Mouse (Mus musculus) c-Kit-negative CD71-positive TER-119-positive erythroid progenitor cells, embryonic 14.5 days (primary cell): ENCODE measurements around the gene Gm37240.
"Not testable (repeated sequence)": the region's sequence is repeated elsewhere in the genome, so short reads cannot be mapped to it uniquely, and the experiment has no call there.

Source experiments
- DNase-seq: peaks from one replicate; pipeline ENCODE4 v3.0.0-alpha.2; 2013; ENCODE audit warnings: low read depth, low spot score

Gene Gm37240

GRCm38 (mm10) chr3:84681699-84682098, 1205.6 kb downstream of the Gm37240 start:
- DNase-seq = no peak

GRCm38 (mm10) chr3:84680062-84680461, 1207.3 kb downstream of the Gm37240 start:
- DNase-seq = no peak

DNA sequence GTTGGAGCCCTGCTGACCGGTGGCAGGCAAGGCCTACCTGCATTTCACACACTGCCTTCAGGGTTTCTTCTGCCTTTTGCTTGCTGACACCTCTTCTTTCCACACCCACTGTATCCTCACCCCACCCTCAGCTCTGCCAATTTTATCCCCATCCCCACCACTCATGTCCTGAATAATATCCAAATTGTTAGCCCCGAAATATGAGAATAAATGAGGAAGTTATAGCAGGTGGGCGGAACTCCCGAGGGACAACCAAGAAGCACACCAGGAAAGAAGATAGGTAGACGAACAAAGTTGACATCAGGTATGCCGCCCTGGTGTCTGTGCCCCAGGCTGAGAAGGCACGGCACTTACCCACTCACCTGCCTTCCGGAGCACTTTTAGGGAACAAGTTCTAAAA, 1207.8 kb downstream of the Gm37240 start:
- no peak for DNase-seq

DNA sequence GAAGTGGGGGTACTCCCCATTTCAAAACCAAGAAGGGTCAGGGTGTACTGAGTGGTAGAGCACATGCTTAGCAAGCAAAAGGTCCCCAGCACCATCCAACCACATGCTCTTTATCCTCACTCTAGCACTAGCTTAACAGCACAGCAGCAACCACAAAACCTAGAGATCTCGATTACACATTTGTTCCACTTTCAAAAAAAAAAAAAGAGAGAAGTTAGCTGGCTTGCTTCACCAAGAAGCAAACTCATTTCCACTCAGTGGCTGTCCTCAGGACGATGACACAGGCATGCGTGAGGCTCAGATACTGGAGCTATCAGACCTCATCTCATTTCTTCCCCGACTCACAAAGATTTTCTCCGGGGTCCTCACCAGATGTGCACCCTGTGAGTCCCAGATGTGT, 1208.4 kb downstream of the Gm37240 start:
- DNase-seq = no peak

DNA sequence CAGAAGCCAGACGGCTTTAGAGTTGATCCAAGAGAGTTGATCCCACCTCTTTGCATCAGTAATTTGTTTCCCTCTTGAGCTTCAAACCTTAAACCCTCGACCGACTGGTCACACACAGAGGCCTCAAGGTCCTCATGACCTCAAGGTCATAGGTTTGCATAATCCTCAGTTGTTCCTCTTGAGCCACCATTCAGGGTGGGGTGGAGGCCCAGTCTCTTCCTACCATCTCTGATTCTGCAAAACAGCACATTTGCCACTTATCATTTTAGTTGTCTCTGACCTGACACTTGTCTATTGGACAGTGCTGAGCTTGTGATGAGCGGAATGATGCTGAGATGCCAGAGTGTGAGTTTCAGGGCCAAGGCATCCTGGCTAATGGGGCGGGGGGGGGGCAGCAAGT, 1211.6 kb downstream of the Gm37240 start:
- no peak for DNase-seq

- DNase-seq = no peak
Measured at GRCm38 (mm10) chr3:84673552-84673951, 1213.8 kb downstream of the Gm37240 start.

GRCm38 (mm10) chr3:84672136-84672535, 1215.2 kb downstream of the Gm37240 start:
- no peak for DNase-seq

- no peak for DNase-seq
Measured at GRCm38 (mm10) chr3:84668957-84669356, 1218.4 kb downstream of the Gm37240 start.

DNA sequence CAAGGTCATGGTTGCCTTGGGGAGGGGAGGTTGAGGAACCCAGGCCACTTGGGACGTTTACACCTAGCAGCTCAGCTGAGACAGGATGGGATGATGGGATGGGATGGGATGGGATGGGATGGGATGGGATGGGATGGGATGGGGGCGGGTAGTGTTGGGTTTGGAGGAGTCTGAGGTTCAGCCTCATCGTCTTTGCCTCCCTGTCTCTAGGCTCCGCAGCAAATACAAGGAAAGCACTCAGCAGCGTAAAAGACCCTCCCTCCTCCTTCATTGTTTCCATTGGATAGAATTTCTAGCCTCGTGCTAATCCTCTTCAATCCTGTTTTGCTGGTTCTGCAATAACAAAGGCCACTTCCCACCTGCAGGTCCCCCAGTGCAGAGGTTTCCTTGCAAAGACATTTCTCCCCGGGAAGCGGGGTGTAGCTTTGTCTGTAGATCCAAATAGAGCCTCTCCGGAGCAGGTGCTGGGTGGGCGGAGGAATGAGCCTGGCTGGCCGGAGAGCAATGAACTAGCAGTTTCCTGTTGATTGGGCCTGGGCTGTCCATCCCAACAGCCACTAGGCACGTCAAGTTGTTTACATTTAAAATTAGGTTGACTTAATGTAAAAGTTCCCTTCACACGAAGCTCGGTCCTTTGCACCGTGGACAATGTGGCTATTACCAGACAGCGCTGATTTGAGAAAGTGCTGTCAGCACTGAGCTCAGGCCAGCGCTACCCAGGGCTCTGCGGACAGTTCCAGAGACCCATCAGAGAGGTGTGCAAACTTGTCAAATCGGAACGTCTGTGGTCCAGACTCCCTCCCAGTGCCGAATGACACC, 1221.9 kb downstream of the Gm37240 start:
- DNase-seq = no peak

GRCm38 (mm10) chr3:84664686-84665085, 1222.6 kb downstream of the Gm37240 start:
- no peak for DNase-seq

DNA sequence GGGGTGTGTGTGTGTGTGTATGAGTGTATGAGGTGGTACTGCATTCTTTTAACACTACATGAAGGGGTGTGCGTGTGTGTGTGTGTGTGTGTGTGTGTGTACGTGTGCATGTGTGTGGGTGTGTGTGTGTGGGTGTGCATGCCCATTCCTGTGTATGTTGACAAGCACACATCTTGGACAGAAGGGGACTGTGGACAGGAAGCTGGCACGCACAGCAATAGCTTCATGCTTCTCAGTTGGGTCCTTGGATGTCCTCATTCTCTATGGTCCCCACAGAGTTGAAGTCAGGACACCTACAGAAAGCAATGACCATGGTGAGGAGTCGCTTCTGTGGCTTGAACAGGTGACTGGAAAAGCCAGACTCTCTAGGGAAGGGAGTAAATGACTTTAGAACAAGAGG, 1223.5 kb downstream of the Gm37240 start:
- DNase-seq = no peak

GRCm38 (mm10) chr3:84663079-84663478, 1224.2 kb downstream of the Gm37240 start:
- no peak for DNase-seq

GRCm38 (mm10) chr3:84660380-84660779, 1226.9 kb downstream of the Gm37240 start:
- no peak for DNase-seq

DNA sequence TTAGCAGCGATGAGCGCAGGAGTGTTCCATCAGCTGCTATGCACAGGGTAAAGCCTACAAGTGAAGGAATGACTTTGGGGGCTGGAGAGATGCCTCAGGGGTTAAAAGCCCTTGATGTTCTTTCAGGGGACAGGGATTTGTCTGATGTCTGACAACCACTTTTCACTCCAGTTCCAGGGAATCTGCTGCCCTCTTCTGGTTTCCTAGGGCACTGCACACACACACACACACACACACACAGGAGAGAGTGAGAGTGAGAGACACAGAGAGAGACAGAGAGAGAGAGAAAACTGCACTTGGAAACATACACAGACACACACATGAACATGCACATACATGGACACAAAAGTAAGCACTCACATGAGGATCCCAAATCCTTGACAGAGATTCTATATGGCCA, 1228.4 kb downstream of the Gm37240 start:
- DNase-seq = no peak

- no peak for DNase-seq
Measured at GRCm38 (mm10) chr3:84658017-84658416, 1229.3 kb downstream of the Gm37240 start.

- DNase-seq = no peak
Measured at GRCm38 (mm10) chr3:84657240-84657639, 1230.1 kb downstream of the Gm37240 start.

DNA sequence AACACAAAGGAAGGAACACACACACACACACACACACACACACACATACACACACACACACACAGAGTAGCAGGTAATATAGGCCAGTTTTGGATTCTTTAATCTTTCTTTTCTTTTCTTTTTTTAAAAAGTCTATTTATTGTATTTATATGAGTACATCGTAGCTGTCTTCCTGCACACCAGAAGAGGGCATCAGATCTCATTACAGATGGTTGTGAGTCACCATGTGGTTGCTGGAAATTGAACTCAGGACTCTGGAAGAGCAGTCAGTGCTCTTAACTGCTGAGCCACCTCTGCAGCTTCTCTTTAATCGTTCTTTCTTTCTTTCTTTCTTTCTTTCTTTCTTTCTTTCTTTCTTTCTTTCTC, 1231.5 kb downstream of the Gm37240 start:
- DNase-seq = not testable (repeated sequence)

DNA sequence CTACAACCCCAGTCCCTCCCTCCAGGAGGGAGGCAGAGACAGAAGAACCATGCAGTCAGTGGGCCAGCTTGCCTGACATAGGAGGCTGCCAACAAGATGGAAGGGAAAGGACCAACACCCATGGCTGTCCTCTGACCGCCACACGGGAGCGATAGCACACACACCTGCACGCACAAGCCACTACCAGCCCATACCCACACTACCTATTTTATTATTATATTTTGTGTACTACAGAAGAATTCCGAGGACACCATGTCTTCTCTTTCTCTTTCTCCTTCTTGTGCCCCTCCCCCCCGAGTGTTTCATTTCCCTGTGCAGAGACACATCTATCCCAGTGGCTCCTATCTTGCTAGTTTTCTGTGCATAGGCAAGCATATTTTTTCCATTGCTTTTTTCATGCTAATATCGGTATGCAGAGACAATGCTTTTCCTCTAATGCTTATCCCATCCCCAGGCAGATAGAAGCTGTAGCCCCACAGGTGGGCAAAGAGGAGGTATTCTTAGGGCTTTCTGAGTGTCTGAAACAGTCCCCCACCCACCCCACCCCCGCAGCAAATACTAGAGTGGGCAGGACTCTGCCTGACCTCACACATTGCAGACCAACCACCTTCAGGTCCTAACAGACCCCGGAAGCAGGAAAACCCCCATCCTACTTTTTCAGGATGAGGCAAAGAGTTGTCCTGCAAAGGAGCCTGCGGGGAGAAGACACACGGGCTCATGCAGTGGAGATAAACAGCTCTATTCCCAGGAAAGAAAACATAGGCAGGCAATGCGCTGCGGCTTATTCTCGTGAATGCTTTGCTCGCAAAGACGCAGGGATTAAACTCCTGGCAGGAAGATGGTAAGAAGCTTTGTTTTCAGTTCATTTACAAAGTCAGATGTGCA, 1232.2 kb downstream of the Gm37240 start:
- DNase-seq = no peak

- DNase-seq = no peak
Measured at GRCm38 (mm10) chr3:84654246-84654826, 1233.0 kb downstream of the Gm37240 start.

DNA sequence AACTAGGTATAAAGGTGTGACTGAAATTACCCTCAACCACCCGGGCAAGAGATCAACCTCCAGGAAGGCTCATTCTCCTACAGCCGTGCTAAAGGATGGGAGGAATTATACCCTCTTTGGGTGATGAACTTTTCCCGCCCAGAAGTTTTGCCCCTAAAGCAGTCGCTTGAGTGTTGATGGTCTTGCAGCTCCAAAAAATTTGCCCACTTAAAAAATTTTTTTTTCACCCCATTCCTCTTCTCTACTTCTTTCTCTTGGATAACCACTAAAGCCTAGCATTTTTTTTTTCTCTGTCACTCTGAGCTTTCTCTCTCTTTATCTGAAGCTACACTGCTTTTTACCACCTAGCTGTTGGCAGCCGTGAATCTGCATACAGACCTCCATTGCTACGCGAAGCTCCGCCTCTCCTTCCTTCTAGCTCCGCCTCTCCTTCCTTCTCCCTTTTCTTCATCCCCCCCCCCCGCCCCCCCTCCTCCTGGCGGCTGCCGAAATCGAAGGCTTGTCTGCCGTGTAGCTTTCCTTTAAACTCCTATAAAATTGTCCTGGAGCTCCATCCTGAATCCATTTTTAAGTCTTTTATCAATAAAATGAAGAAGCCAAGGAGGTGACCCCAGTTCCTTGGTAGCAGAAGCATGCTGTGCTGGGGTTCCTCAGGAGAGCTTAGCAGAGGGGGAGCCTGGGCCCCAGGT, 1233.6 kb downstream of the Gm37240 start:
- no peak for DNase-seq

DNA sequence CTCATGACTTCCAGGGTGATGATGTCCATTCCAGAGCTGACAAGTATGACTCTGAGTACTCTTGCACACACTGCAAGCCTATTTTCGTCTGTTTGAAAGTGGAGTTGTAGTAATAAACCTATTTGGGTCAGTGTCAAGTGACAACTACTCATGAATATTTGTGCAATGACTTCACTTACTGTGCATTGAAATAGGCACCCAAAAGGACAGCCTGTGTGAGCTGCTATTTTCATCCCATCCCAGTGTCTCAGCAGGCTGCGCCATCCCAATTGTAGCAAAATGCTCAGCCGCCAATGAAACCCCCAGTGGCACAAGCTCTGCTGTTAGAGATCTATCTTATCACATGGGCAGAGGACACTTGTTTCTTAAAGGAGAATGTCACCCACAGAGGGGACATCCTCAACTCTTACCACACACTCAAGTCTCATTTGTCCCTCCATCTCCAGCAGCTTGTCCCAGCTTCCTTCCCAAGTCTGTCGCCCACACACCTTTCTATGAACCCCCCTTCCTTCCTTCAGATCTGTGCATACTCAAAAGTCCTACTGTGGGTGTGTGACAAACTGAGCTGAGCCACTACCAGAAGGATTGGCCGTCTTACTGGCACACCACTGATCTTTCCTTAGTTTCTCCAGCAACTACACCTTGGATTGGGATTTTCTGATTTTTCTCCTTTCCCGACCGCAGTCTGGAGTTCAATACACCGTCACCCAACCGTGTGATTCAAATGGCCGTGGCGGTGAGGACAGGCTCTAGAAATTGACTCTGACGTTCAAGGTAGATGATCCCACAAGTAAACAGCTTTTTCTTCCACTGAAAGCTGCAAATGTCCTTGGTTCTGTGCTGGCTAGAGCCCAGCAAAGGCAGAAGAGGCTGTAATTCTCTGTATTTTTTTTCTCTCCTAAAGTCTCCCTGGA, 1234.4 kb downstream of the Gm37240 start:
- no peak for DNase-seq
